Mouse (Mus musculus): ENCODE results near the gene Rbm18. TPM values are rescaled to one million over a fixed set of nuclear protein-coding genes. Genes with fewer than 3 reads are reported as not detected.
A peak's percentile ranks its signal among the peaks of the same experiment; 100 is the strongest.

The Rbm18 gene
- polyA plus RNA-seq, 1 experiment from 2014 or later, result 88.5 TPM

GRCm38 (mm10) chr2:36127973-36128372 is 8.6 kb downstream of the Rbm18 start:
- Histone ChIP-seq H3K27ac (replicated peaks; ENCODE audit: low read depth, low read length) (no peak overlapping the region), H3K4me3 (ENCODE audit: low read depth, low read length) (no peak overlapping the region), H3K36me3 (ENCODE audit: control insufficient read depth, insufficient read depth, low read length) (peaks cover 16% of the 10 kb centered on the region), H3K4me2 (ENCODE audit: low read depth, severe bottlenecking) (no peak overlapping the region), H3K9me3 (ENCODE audit: control insufficient read depth, low read length) (no peaks in the 10 kb centered on the region), H3K9ac (ENCODE audit: low read length) (no peak overlapping the region), H3K4me1 (ENCODE audit: control insufficient read depth, insufficient read depth, low read length) (no peaks in the 10 kb centered on the region), H3K27me3 (ENCODE audit: control insufficient read depth, insufficient read depth, low read length) (no peaks in the 10 kb centered on the region)
- 85% methylated on average over 4 of the region's 4 CpGs for WGBS
- ATAC-seq (ENCODE audit: insufficient number of reproducible peaks, low FRiP score, low TSS enrichment, low read depth) (no peak), DNase-seq (ENCODE audit: low spot score) (no peak)

DNA sequence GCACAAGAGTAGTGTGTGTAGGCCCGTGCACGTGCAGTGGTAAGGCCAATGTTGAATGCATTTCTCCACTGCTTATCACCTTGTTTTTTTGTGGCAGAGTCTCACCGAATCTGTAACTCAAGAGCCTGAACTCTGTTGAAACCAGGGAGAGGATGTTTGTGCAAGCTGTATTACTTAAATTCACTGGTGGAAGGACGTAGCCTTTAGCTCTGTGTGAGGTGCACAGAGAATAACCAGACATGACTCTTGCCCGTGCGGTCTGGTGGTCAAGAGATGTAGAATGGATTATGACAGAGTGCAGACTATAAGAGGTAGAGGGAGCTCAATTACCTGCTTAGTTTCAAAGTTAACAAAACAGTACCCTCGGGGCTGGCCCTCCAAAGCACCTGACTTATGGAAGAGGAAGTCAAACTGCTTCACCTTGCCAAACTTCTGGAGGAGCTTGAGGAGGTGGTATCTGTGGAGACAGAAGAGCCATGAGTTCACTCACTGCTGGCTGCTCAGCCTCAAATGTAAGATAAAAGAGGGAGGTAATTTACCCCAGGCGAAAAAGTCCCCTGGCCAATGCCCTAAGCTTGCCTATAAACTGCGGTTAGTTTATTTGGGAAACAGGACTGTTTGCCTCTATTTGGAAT is 9.7 kb downstream of the Rbm18 start:
- no peaks in the 10 kb centered on the region for H3K27me3 ChIP-seq (ENCODE audit: control insufficient read depth, insufficient read depth, low read length)
- no peak overlapping the region for H3K4me3 ChIP-seq (ENCODE audit: low read depth, low read length)
- no peak overlapping the region for H3K9ac ChIP-seq (ENCODE audit: low read length)

GRCm38 (mm10) chr2:36112632-36113031 is 23.9 kb downstream of the Rbm18 start:
- H3K9me3 ChIP-seq (ENCODE audit: control insufficient read depth, low read length), result no peaks in the 10 kb centered on the region
- DNase-seq (ENCODE audit: low spot score) (no peak), ATAC-seq (ENCODE audit: insufficient number of reproducible peaks, low FRiP score, low TSS enrichment, low read depth) (no peak)
- peaks cover 23% of the 10 kb centered on the region for H3K27me3 ChIP-seq (ENCODE audit: control insufficient read depth, insufficient read depth, low read length)
- peaks cover 2% of the 10 kb centered on the region for H3K36me3 ChIP-seq (ENCODE audit: control insufficient read depth, insufficient read depth, low read length)
- H3K4me1 ChIP-seq (ENCODE audit: control insufficient read depth, insufficient read depth, low read length), result no peaks in the 10 kb centered on the region
- whole genome bisulfite sequencing, result 79% methylated on average over 3 of the region's 3 CpGs
- no peak overlapping the region for H3K27ac ChIP-seq (replicated peaks; ENCODE audit: low read depth, low read length)
- H3K4me3 ChIP-seq (ENCODE audit: low read depth, low read length), result no peak overlapping the region
- H3K4me2 ChIP-seq (ENCODE audit: low read depth, severe bottlenecking), result no peak overlapping the region
- H3K9ac ChIP-seq (ENCODE audit: low read length), result no peak overlapping the region

More for the DNA sequence above, 9.7 kb downstream of the Rbm18 start:
- H3K4me2 ChIP-seq (ENCODE audit: low read depth, severe bottlenecking), result no peak overlapping the region
- peaks cover 18% of the 10 kb centered on the region for H3K36me3 ChIP-seq (ENCODE audit: control insufficient read depth, insufficient read depth, low read length)
- no peak for DNase-seq (ENCODE audit: low spot score)
- ATAC-seq (ENCODE audit: insufficient number of reproducible peaks, low FRiP score, low TSS enrichment, low read depth), result no peak
- no peaks in the 10 kb centered on the region for H3K9me3 ChIP-seq (ENCODE audit: control insufficient read depth, low read length)
- no peaks in the 10 kb centered on the region for H3K4me1 ChIP-seq (ENCODE audit: control insufficient read depth, insufficient read depth, low read length)
- WGBS, result 90% methylated on average over 9 of the region's 9 CpGs
- H3K27ac ChIP-seq (replicated peaks; ENCODE audit: low read depth, low read length), result no peak overlapping the region

GRCm38 (mm10) chr2:36108615-36109014 is 28.0 kb downstream of the Rbm18 start:
- peaks cover 13% of the 10 kb centered on the region for H3K4me1 ChIP-seq (ENCODE audit: control insufficient read depth, insufficient read depth, low read length)
- ATAC-seq (ENCODE audit: insufficient number of reproducible peaks, low FRiP score, low TSS enrichment, low read depth) (no peak), DNase-seq (ENCODE audit: low spot score) (no peak)
- H3K9me3 ChIP-seq (ENCODE audit: control insufficient read depth, low read length), result no peaks in the 10 kb centered on the region
- WGBS, result 6% methylated on average over 7 of the region's 7 CpGs
- no peak overlapping the region for H3K4me2 ChIP-seq (ENCODE audit: low read depth, severe bottlenecking)
- H3K9ac ChIP-seq (ENCODE audit: low read length), result no peak overlapping the region
- no peak overlapping the region for H3K4me3 ChIP-seq (ENCODE audit: low read depth, low read length)
- H3K27me3 ChIP-seq (ENCODE audit: control insufficient read depth, insufficient read depth, low read length), result peaks cover 59% of the 10 kb centered on the region
- no peaks in the 10 kb centered on the region for H3K36me3 ChIP-seq (ENCODE audit: control insufficient read depth, insufficient read depth, low read length)
- no peak overlapping the region for H3K27ac ChIP-seq (replicated peaks; ENCODE audit: low read depth, low read length)

GRCm38 (mm10) chr2:36104956-36105741 is 31.4 kb downstream of the Rbm18 start, which contains the start of gene Lhx6:
Lhx6 (minus strand) TSS chr2:36105408.
- 0% methylated on average over 51 of the region's 58 CpGs for WGBS
- Histone ChIP-seq H3K9me3 (ENCODE audit: control insufficient read depth, low read length) (no peaks in the 10 kb centered on the region), H3K27me3 (ENCODE audit: control insufficient read depth, insufficient read depth, low read length) (peaks cover 85% of the 10 kb centered on the region), H3K4me2 (ENCODE audit: low read depth, severe bottlenecking) (peak within 1 kb of the TSS; percentile 52), H3K27ac (replicated peaks; ENCODE audit: low read depth, low read length) (0 out of 2 replicates have a peak within 1 kb of the TSS, but pooled peaks have one; percentile 36), H3K36me3 (ENCODE audit: control insufficient read depth, insufficient read depth, low read length) (no peaks in the 10 kb centered on the region), H3K4me1 (ENCODE audit: control insufficient read depth, insufficient read depth, low read length) (peaks cover 25% of the 10 kb centered on the region), H3K4me3 (ENCODE audit: low read depth, low read length) (peak within 1 kb of the TSS; percentile 32), H3K9ac (ENCODE audit: low read length) (no peak within 1 kb of the TSS)
- ATAC-seq (ENCODE audit: insufficient number of reproducible peaks, low FRiP score, low TSS enrichment, low read depth), result no peak
- DNase-seq (ENCODE audit: low spot score), result peak; percentile 67

DNA sequence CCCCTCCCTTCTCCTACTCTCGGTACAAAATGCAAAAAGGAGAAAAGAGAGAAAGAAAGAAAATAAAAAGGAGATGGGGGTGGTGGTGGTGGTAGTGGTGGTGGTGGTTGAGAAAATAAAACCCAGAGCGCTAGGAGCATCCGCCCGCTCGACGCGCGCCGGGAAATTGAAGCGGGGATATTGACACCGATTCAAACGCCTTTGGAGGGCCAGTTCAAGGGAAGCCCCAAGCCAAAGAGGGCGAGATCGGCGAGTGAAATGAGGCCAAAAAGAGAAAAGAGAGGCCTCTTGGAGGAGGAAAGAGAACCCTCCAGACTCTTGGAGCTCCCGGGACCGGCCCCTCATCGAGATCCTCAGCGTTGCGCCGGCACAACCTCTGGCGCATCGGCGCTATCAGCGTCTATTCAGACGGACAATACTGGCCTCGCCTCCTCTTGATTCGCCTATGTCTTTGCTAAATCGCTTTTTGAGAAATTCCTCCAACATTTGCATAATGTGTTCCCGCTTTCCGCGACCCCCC is 32.1 kb downstream of the Rbm18 start:
- WGBS, result under 1% methylated on average over 32 of the region's 32 CpGs
- Histone ChIP-seq H3K9me3 (ENCODE audit: control insufficient read depth, low read length) (no peaks in the 10 kb centered on the region), H3K27me3 (ENCODE audit: control insufficient read depth, insufficient read depth, low read length) (peaks cover 89% of the 10 kb centered on the region), H3K4me1 (ENCODE audit: control insufficient read depth, insufficient read depth, low read length) (peaks cover 25% of the 10 kb centered on the region), H3K4me3 (ENCODE audit: low read depth, low read length) (peak overlapping the region; percentile 32), H3K9ac (ENCODE audit: low read length) (no peak overlapping the region), H3K4me2 (ENCODE audit: low read depth, severe bottlenecking) (peak overlapping the region; percentile 52), H3K36me3 (ENCODE audit: control insufficient read depth, insufficient read depth, low read length) (no peaks in the 10 kb centered on the region), H3K27ac (replicated peaks; ENCODE audit: low read depth, low read length) (no peak overlapping the region)
- no peak for ATAC-seq (ENCODE audit: insufficient number of reproducible peaks, low FRiP score, low TSS enrichment, low read depth)
- DNase-seq (ENCODE audit: low spot score), result no peak

- Histone ChIP-seq H3K27me3 (ENCODE audit: control insufficient read depth, insufficient read depth, low read length) (peaks cover 90% of the 10 kb centered on the region), H3K36me3 (ENCODE audit: control insufficient read depth, insufficient read depth, low read length) (no peaks in the 10 kb centered on the region), H3K4me3 (ENCODE audit: low read depth, low read length) (peak overlapping the region; percentile 17), H3K9me3 (ENCODE audit: control insufficient read depth, low read length) (no peaks in the 10 kb centered on the region), H3K27ac (replicated peaks; ENCODE audit: low read depth, low read length) (no peak overlapping the region), H3K4me1 (ENCODE audit: control insufficient read depth, insufficient read depth, low read length) (peaks cover 25% of the 10 kb centered on the region), H3K4me2 (ENCODE audit: low read depth, severe bottlenecking) (peak overlapping the region; percentile 33), H3K9ac (ENCODE audit: low read length) (no peak overlapping the region)
- ATAC-seq (ENCODE audit: insufficient number of reproducible peaks, low FRiP score, low TSS enrichment, low read depth) (no peak), DNase-seq (ENCODE audit: low spot score) (peak; percentile 69)
- WGBS, result under 1% methylated on average over 38 of the region's 38 CpGs
These were observed 32.8 kb downstream of the Rbm18 start for GRCm38 (mm10) chr2:36103555-36104367.

DNA sequence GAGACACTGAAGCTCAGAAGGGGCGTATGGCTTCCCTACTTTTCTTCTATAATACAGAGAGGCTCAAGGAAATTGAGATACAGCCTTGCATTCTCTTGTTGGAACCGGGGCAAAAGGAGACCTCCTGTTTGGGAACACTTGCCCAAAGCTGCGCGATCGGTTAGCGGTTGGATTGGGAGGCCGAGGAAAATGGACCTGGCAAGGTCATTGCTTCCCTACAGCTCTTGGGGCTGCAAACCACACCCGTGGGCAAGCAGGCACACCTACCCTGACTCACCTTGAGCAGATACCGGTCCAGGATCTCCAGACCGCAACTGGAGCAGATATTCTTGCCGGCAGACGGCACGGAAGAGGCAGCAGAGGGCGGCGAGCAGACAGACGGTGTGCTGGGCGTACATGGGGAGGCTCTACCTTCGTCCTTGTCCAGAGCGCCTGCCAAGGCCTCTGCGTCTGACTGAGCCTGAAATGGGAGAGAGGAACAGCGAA is 33.5 kb downstream of the Rbm18 start:
- WGBS, result 1% methylated on average over 21 of the region's 21 CpGs

More for the DNA sequence above, 33.5 kb downstream of the Rbm18 start:
- Histone ChIP-seq H3K4me3 (ENCODE audit: low read depth, low read length) (peak overlapping the region; percentile 15; the same call in 1 of the 2 replicates), H3K9ac (ENCODE audit: low read length) (no peak overlapping the region), H3K36me3 (ENCODE audit: control insufficient read depth, insufficient read depth, low read length) (no peaks in the 10 kb centered on the region), H3K4me1 (ENCODE audit: control insufficient read depth, insufficient read depth, low read length) (peaks cover 25% of the 10 kb centered on the region), H3K27me3 (ENCODE audit: control insufficient read depth, insufficient read depth, low read length) (peaks cover 92% of the 10 kb centered on the region), H3K9me3 (ENCODE audit: control insufficient read depth, low read length) (no peaks in the 10 kb centered on the region), H3K27ac (replicated peaks; ENCODE audit: low read depth, low read length) (no peak overlapping the region), H3K4me2 (ENCODE audit: low read depth, severe bottlenecking) (peak overlapping the region; percentile 33; the same call in 1 of the 2 replicates)
- ATAC-seq (ENCODE audit: insufficient number of reproducible peaks, low FRiP score, low TSS enrichment, low read depth) (no peak), DNase-seq (ENCODE audit: low spot score) (peak; percentile 54)

Measured in limb, embryonic 11.5 days (tissue).